Mouse (Mus musculus): ENCODE results near the gene Mink1. TPM values are rescaled to one million over a fixed set of nuclear protein-coding genes. Genes with fewer than 3 reads are reported as not detected.
A peak's percentile ranks its signal among the peaks of the same experiment; 100 is the strongest.

Mink1 gene
- polyA plus RNA-seq, 1 experiment from 2014 or later, result 17.2 TPM

DNA sequence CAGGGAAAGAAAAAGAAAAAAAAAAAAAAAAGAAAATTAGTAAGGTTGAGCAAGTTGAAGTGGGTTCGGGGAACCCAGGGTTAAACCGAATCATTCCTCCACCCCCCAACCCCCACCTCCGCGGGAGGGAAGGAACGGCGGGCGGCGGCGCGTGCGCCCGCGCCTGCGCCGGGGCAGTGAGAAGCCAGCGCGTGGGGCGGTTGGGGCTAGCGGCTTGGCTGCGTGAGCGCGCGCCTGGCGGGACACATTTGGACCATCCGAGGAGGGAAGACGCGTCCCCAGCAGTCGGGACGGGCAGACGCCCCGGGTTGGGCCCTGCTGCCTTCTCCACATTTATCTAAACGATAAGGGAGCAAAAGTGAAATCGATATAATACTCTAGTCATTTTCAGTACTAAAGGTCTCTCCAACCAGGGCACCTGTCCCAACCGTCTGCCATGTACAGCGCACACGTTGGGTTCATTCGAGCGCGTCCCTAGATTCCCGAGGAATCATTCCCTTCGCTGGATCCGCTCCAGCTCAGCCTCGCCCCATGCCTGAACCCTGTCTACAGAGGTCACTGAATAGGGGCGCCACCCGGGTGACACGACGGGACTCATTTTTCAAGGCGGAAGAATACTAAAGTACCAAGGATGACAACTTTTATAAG is 92.4 kb downstream of the Mink1 start:
- Histone ChIP-seq H3K36me3 (peaks cover 49% of the 10 kb centered on the region), H3K4me3 (peak overlapping the region; percentile 99), H3K4me1 (peaks cover 69% of the 10 kb centered on the region), H3K27ac (peak overlapping the region; percentile 97), H3K9me3 (replicated peaks) (no peaks in the 10 kb centered on the region), H3K27me3 (ENCODE audit: low read depth, poor library complexity, severe bottlenecking) (no peaks in the 10 kb centered on the region)
- peak; percentile 86 for DNase-seq (ENCODE audit: low spot score)
- WGBS, result under 1% methylated on average over 48 of the region's 48 CpGs

DNA sequence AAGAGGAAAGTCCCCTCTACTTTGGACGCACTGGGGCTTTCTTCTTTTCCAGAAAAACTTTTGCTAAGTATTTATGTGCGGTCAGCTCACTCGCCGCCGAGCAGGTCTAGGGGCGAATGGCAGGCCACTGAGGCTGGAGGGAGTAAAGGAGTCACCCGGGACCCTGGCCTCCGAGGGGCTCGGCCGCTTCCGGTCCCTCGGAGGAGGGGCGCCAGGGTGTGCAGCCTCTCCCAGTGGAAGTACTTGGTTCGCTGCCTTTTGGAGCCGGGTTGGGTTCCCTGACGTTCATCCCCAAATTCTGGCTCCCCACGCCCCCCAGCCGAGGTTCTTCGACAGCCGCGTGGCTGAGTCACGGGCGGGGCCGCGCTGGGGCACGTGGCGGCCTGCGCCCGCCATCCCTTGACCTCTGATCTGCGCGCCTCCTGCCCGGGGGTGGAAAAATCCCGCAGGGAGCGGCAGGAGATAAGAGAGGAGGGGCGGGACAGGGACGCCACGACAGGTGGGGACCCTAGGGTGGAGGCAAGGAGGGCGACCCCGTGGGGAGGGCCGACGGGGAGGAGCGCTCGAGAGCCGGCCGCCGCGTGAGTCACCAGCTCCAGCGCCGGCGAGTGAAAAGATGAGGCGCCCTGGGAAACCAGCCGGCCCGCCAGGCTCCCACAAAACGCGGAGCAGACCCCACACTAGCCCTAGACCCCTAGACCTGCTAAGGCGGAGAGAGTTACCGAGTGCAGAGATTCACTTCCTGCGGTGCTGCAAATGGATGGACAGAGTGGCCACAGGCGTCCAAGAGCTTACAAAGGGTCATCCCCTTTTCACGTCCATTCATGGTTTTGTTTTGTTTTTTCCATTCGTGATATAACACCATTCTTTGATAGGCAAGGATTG is 93.1 kb downstream of the Mink1 start:
- H3K4me1 ChIP-seq, result peaks cover 64% of the 10 kb centered on the region
- DNase-seq (ENCODE audit: low spot score), result peak; percentile 82
- no peaks in the 10 kb centered on the region for H3K27me3 ChIP-seq (ENCODE audit: low read depth, poor library complexity, severe bottlenecking)
- H3K36me3 ChIP-seq, result peaks cover 49% of the 10 kb centered on the region
- peak overlapping the region; percentile 99 for H3K4me3 ChIP-seq
- peak overlapping the region; percentile 97 for H3K27ac ChIP-seq
- under 1% methylated on average over 61 of the region's 61 CpGs for WGBS
- H3K9me3 ChIP-seq (replicated peaks), result no peaks in the 10 kb centered on the region

GRCm38 (mm10) chr11:70656456-70656927 is 93.8 kb downstream of the Mink1 start:
- Histone ChIP-seq H3K36me3 (peaks cover 49% of the 10 kb centered on the region), H3K9me3 (replicated peaks) (no peaks in the 10 kb centered on the region), H3K27me3 (ENCODE audit: low read depth, poor library complexity, severe bottlenecking) (no peaks in the 10 kb centered on the region), H3K27ac (peak overlapping the region; percentile 97), H3K4me1 (peaks cover 57% of the 10 kb centered on the region), H3K4me3 (peak overlapping the region; percentile 99)
- DNase-seq (ENCODE audit: low spot score), result peak; percentile 84
- WGBS, result 2% methylated on average over 16 of the region's 16 CpGs

- WGBS, result 3% methylated on average over 3 of the region's 3 CpGs
- peak within 1 kb of the TSS; percentile 97 for H3K27ac ChIP-seq
Observed at GRCm38 (mm10) chr11:70656964-70657363, 94.3 kb downstream of the Mink1 start, which contains the start of gene Eno3. Eno3 (plus strand) TSS chr11:70657202.

GRCm38 (mm10) chr11:70657573-70657972 is 94.9 kb downstream of the Mink1 start:
- H3K4me3 ChIP-seq, result peak overlapping the region; percentile 99
- 51% methylated on average over 6 of the region's 6 CpGs for WGBS
- H3K36me3 ChIP-seq, result peaks cover 49% of the 10 kb centered on the region

More at GRCm38 (mm10) chr11:70656964-70657363, 94.3 kb downstream of the Mink1 start, which contains the start of gene Eno3:
- Histone ChIP-seq H3K4me3 (peak within 1 kb of the TSS; percentile 99), H3K27me3 (ENCODE audit: low read depth, poor library complexity, severe bottlenecking) (no peaks in the 10 kb centered on the region), H3K9me3 (replicated peaks) (no peaks in the 10 kb centered on the region), H3K4me1 (peaks cover 53% of the 10 kb centered on the region), H3K36me3 (peaks cover 49% of the 10 kb centered on the region)
- peak; percentile 65 for DNase-seq (ENCODE audit: low spot score)

DNA sequence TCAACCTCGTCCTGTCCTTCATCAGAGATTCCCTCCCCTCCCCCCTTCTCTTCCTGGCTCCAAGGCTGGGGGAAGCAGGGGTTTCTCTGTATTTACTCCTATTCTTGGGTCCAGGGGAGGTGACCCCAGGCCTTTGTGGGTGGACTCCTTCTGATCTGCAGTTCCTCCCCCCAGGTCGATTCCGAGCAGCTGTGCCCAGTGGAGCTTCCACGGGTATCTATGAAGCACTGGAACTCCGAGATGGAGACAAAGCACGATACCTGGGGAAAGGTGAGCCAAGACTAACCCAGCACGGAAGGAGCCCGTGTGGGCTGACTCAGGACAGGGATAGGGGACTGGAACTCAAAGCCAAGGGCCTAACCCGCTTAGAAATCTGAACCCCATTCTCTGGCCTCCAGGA is 95.3 kb downstream of the Mink1 start:
- Histone ChIP-seq H3K4me3 (peak overlapping the region; percentile 99), H3K4me1 (peaks cover 42% of the 10 kb centered on the region), H3K27ac (peak overlapping the region; percentile 97), H3K36me3 (peaks cover 49% of the 10 kb centered on the region), H3K9me3 (replicated peaks) (no peaks in the 10 kb centered on the region), H3K27me3 (ENCODE audit: low read depth, poor library complexity, severe bottlenecking) (no peaks in the 10 kb centered on the region)
- DNase-seq (ENCODE audit: low spot score), result no peak
- 59% methylated on average over 9 of the region's 9 CpGs for WGBS

More at GRCm38 (mm10) chr11:70657573-70657972, 94.9 kb downstream of the Mink1 start:
- no peaks in the 10 kb centered on the region for H3K27me3 ChIP-seq (ENCODE audit: low read depth, poor library complexity, severe bottlenecking)
- no peak for DNase-seq (ENCODE audit: low spot score)
- no peaks in the 10 kb centered on the region for H3K9me3 ChIP-seq (replicated peaks)
- H3K27ac ChIP-seq, result peak overlapping the region; percentile 97
- H3K4me1 ChIP-seq, result peaks cover 47% of the 10 kb centered on the region

- H3K9me3 ChIP-seq (replicated peaks), result no peaks in the 10 kb centered on the region
- WGBS, result 85% methylated on average over 5 of the region's 5 CpGs
- no peaks in the 10 kb centered on the region for H3K27me3 ChIP-seq (ENCODE audit: low read depth, poor library complexity, severe bottlenecking)
- H3K4me1 ChIP-seq, result peaks cover 42% of the 10 kb centered on the region
- no peak for DNase-seq (ENCODE audit: low spot score)
- H3K4me3 ChIP-seq, result 0 out of 2 replicates have a peak overlapping the region, but pooled peaks have one; percentile 99
- peak overlapping the region; percentile 97 for H3K27ac ChIP-seq
- H3K36me3 ChIP-seq, result peaks cover 50% of the 10 kb centered on the region
Observed at GRCm38 (mm10) chr11:70658521-70658920, 95.8 kb downstream of the Mink1 start.

DNA sequence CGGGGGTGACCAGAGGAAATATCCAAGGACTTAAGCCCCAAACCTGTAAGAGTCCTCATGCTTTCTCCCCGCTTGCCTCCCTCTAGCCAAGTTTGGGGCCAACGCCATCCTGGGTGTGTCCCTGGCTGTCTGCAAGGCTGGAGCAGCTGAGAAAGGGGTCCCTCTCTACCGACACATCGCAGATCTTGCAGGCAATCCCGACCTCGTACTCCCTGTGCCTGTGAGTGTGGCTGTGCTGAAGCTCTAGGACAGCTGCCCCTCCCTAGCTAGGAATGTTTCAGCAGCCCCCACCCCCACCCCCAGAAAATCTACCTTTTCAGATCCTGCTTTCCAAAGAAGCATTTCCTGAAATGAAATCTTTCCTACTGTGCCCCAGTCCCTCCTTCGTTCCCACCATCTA is 96.3 kb downstream of the Mink1 start:
- peaks cover 42% of the 10 kb centered on the region for H3K4me1 ChIP-seq
- H3K4me3 ChIP-seq, result no peak overlapping the region
- peak overlapping the region; percentile 97 for H3K27ac ChIP-seq

DNA sequence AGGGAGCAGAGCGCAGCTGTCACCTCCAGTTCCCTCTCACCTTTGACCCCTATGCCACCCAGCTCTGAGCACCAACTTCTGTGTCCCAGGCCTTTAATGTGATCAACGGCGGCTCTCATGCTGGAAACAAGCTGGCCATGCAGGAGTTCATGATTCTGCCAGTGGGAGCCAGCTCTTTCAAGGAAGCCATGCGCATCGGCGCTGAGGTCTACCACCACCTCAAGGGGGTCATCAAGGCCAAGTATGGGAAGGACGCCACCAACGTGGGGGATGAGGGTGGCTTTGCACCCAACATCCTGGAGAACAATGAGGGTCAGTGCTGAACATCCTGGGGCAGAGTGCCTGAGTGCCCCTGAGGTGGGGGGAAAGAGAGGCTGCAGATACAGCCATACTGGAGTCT is 97.9 kb downstream of the Mink1 start:
- Histone ChIP-seq H3K36me3 (peaks cover 68% of the 10 kb centered on the region), H3K9me3 (replicated peaks) (no peaks in the 10 kb centered on the region), H3K27me3 (ENCODE audit: low read depth, poor library complexity, severe bottlenecking) (no peaks in the 10 kb centered on the region), H3K27ac (no peak overlapping the region), H3K4me1 (peaks cover 36% of the 10 kb centered on the region), H3K4me3 (no peak overlapping the region)
- 88% methylated on average over 8 of the region's 8 CpGs for WGBS
- DNase-seq (ENCODE audit: low spot score), result no peak

More for the DNA sequence above, 96.3 kb downstream of the Mink1 start:
- H3K27me3 ChIP-seq (ENCODE audit: low read depth, poor library complexity, severe bottlenecking), result no peaks in the 10 kb centered on the region
- H3K9me3 ChIP-seq (replicated peaks), result no peaks in the 10 kb centered on the region
- 75% methylated on average over 8 of the region's 8 CpGs for WGBS
- DNase-seq (ENCODE audit: low spot score), result no peak
- H3K36me3 ChIP-seq, result peaks cover 52% of the 10 kb centered on the region

GRCm38 (mm10) chr11:70663101-70663500 is 100.4 kb downstream of the Mink1 start:
- Histone ChIP-seq H3K36me3 (peaks cover 87% of the 10 kb centered on the region), H3K4me1 (peaks cover 28% of the 10 kb centered on the region), H3K9me3 (replicated peaks) (no peaks in the 10 kb centered on the region), H3K27me3 (ENCODE audit: low read depth, poor library complexity, severe bottlenecking) (no peaks in the 10 kb centered on the region), H3K4me3 (no peak overlapping the region), H3K27ac (no peak overlapping the region)
- WGBS, result 95% methylated on average over 8 of the region's 8 CpGs
- no peak for DNase-seq (ENCODE audit: low spot score)

GRCm38 (mm10) chr11:70663957-70664356 is 101.3 kb downstream of the Mink1 start:
- 97% methylated on average over 6 of the region's 6 CpGs for WGBS
- no peak for DNase-seq (ENCODE audit: low spot score)
- Histone ChIP-seq H3K36me3 (peaks cover 85% of the 10 kb centered on the region), H3K27ac (no peak overlapping the region), H3K9me3 (replicated peaks) (no peaks in the 10 kb centered on the region), H3K27me3 (ENCODE audit: low read depth, poor library complexity, severe bottlenecking) (no peaks in the 10 kb centered on the region), H3K4me3 (no peak overlapping the region), H3K4me1 (peaks cover 22% of the 10 kb centered on the region)
